Mouse (Mus musculus) frontal cortex, adult 2 months (tissue): ENCODE data around the gene Rin3. TPM values are rescaled to one million over a fixed set of nuclear protein-coding genes. Genes with fewer than 3 reads are reported as not detected.
"Not testable (repeated sequence)": the region's sequence is repeated elsewhere in the genome, so short reads cannot be mapped to it uniquely, and the experiment has no call there.

Experiments
- DNase-seq, 2 experiments: peaks; one replicate each; pipeline ENCODE4 v3.0.0; 2022; ENCODE audit warnings: low spot score in 1 of 2; ENCODE audit errors: extremely low spot score in 1 of 2
- polyA plus RNA-seq: library from polyadenylated mRNA; depleted of rRNA; stranded (reverse); fragments of >200 nt; gene quantifications from 2 replicates; pipeline ENCODE4 v1.2.3, GENCODE M21; 2012

Gene Rin3
- polyA plus RNA-seq, 1 experiment: 1.7 TPM

DNA sequence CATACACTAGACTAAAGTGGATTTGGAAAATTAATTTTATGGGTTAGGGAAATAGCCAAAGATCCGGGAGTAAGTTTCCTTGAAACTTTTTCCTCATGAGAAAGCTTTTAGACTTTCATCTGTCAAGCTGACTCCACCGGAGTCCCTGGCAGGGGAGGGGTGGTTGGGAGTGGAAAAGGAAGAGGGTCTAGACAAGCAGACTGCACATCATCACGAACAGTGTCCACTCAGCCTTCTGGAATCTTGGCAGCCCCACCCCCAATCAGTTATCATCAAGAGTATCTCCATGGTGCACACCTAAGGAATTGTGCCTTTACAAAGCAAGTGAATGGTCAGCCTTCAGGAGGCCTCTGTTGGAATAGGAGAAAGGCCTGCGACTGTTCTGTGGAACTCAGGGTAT is 2.6 kb upstream of the Rin3 start:
- not testable (repeated sequence) for DNase-seq

DNA sequence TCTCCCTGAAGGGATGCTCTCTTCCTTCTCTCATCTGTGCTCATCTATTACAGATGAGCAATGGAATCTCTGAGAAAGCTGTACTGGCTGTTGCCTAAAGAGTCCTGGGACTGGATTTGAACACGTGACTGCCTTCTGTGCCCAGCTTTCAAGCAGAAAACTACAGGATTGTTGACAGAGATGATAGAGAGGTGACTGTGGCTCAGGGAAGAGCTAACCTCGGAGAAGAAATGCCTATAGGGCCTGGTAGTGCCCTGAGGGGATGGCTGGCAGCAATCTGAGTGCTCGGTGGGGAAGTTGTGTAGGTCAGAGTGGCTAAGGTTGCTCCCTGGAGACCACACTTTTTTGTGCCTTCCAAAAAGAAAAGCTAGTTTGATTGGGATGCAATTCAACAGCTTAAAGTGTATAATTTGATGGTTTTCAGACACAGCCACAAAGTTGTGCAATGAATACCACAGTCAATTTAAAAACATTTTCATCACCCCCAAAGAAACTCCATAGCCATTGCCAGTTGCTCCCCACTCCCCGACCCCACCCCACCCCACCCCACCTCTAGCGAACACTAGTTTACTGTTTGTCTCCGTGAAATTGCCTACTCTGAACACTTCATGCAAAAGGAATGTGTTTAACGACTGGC is 1.9 kb upstream of the Rin3 start:
- DNase-seq: no peak

DNA sequence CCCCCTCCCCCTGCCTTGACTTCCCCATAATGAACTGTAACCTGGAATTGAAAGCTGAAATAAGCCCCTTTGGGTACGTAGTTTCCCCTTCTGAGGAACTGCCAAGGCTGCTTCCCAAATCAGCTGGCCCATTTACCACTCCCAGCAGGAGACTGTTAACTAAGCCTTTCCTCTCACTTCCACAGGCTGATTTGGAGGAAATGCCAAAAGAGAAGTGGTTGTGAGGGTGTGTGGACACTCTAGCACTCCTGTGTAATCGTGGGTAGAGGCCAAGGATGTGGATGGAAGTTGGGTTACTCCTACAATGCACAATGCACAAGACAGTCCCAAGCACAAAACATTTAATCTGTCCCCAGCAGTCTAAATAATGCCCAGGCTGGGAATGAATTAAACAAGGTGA is 722 bp upstream of the Rin3 start:
- DNase-seq: no peak

DNA sequence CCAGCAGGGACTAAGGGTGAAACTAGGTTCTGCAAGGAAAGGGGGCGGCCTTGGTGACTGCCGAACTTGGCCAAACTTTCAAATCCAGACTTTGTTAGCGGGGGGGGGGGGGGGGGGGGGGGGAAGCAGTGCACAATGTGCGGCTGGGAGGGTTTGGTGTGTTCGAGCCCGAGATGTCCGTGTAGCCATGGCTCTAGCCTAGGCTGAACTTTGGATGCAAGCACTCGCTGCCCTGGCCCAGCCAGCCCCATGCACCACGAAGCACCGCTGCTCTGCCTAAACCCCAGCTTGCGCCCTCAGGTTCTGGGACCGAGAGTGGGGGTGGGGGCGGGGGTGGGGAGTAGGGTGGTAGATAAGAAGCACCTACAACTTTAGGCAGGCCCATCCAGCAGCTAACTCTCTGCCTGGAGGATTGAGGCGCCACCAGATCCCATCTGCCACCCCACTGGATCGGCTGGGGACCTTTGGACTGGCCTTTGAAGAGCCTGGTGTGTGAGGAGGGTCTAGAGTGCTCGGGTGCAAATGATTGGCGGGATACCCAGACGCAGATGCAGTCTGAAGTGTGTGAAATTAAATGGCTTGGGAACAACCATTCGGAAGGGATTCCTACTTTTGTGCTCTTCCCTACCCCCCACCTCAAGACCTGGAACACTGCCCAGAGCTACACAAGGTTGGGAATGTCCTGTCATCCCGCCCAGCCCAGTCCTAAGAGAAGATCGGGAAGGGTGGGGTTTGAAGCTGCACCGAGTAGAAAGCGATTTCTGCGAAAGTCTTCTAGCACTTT is 827 bp downstream of the Rin3 start:
- no peak for DNase-seq

DNA sequence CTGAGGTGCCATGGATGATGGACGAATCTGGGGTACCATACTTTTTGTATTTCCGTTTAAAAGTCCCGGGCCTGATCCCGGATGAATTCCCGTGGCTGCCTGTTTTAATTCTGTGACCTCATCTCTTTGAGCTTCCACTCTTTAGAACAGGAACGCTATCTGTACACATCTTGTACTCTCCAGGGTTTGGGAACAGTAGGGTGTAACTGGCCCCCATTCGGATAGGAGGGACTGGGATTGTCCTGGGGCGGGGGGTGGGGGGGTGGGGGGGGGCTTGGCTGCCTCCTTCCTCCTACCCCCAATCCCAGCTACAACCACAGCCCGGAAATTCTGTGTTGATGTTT is 1.4 kb downstream of the Rin3 start:
- no peak for DNase-seq

DNA sequence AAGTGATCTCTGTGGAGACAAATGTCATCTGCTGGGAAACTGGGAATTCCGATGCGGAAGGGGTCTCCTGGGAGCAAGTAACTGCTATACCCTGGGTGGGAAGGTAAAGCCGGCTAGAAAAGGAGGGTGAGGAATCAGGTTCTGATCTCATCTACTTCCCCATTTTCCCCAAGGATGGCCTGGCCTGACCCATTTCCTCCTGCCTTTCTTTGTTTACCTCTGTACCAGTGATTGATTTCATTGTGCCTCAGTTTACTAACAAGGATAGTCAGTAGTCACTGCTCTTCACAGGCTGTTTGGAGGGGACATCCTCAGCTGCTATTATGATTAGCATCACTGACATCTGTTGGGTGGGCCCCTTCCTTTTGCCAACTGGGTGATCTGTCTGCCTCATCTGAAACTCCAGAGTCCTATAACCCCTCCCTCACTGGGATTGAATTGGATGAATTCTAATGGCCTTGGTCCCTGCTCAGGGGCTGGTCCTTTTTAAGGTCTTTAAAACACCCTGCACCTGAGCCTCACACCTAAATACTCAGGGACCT is 1.8 kb downstream of the Rin3 start:
- no peak for DNase-seq

DNA sequence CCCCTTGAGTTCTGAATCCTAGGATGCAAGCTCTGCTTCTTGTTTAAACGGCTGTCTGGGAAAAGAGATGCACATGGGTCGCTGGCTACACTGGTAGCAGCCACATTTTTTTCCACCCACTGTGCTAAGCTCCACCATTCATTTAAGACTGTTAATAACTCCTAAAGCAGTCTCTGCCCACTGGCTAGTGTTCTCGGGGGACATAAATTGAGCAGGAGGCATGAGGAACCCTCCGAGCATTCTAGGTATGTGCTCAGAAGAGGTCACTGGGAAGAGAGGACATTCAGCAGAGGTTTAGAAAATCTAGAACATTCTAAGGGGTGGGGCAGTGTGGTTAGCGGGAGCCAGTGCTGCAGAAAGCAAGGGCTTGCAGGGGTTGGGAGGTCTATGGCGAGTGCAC is 2.5 kb downstream of the Rin3 start:
- DNase-seq: no peak

DNA sequence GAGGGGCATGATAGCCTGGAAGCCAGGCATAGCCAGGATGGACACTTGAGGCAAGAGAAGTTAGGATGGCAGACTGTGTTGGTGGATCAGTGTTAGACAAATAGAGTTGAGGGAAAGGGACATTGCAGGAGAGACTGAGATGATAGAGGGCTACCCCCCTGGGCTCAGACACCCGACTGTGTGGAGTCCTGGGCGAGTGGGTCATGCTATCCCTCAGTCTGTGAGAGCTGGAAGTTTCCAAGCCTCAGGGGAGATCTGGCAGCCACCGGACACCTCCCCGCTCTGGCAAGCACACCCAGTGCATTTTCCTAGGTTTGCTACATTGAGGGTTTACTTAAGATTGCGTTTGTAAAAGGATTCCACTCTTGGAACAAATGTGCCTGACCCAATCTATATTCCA is 2.9 kb downstream of the Rin3 start:
- no peak for DNase-seq

DNA sequence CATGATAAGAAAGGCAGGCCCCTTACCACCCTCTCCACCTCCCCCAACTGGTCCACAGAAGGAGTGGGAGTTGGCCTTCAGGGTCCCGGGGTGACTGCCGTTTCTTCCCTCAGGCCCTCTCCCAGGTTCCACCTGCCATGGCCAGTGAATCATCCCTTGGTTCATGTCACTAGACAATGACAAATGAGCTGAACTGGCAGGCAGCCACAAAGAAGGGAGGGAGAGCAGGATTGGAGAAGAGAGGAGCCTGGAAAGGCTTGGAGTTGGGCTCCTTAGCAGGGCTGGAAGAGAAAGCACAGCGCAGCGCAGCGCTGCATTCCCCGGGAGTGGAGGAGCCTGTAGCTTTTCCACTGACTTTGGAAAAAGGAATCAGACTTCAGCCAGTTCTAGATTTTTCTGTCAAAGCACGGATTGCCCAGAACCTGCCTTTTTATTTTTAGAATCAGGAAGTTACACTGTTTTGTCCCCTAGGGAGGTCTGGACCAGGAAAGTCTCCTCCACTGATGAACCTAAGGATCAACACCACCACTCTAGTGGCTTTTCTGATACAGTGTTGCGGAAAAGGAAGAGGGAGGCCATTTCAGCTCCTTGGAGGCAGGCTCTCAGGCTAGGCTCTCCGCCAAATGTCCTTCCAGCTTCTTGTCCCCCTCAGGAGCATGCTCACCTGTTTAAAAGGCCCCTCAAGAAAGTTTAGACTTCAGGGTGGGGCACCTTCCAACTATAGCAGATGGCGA is 4.0 kb downstream of the Rin3 start:
- DNase-seq: peak in 1 of 2 experiments; percentile 57

DNA sequence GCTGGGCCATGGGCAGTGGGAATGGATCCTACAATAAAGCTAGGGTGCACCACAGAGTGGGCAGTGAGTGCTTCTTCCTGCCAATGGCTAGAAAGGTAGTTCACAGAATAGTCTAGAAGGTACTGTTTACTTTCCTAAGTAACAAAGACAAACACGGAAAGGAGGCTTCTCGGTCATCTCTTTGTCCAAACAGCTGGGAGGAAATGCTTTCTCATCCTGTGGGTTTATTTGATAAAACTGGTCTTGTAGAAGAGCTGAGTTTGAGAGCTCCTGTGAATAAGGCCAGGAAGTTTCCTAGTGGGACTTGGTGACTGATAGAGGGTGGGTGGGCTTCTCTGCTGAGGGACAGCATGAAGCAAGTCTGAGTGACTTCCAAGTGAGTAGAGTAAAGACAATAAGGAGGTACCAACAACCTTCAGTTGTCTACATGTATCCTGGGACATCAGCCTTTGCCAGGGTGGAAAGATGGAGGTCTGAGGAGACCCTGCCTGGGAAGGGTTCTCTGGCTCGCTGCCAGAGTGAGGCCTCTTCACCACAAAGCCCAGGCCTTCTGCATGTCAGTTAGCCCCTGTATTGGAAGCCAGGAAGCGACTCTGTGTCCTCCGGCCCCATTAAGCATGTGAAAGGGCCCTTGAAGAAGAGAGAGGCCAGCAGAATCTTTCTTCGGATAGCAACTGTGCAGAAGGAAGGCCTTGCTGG is 5.2 kb downstream of the Rin3 start:
- no peak for DNase-seq

DNA sequence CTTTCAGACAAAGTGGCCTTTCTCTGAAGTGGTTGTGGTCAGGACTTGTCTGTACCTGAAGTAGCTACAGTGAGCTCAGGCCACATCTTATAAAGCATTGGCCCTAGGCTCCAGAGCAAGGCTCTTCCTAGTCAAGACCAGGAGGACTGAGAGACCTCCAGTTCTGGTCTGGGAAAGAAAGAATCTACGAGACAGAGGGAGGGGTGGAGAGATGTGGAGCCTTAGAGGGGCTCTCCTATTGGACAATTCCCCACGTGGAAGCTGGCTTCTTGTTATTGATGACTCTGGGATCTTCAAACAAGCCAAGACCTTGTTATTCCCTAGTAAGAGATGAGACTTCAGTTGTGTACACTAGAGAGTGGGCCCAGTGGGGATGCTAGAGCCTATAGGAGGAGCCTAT is 6.0 kb downstream of the Rin3 start:
- DNase-seq: no peak

DNA sequence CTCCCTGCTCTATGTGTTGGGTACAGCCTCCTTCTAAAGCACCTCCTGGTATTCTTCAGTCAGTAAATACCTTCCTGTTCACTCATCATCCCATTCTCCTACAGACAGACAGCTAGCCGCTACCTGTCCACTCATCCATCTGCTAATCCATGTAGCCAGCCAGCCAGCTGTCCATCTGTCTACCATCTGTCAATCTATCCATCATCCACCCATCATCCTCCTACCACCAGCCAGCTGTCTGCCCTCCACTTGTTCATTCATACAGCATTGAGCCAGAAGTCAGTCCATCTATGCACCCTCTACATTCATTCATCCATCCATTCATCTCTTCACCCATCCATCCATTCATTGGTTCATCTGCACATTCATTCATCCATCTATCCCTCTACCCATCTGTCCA is 6.7 kb downstream of the Rin3 start:
- no peak for DNase-seq

DNA sequence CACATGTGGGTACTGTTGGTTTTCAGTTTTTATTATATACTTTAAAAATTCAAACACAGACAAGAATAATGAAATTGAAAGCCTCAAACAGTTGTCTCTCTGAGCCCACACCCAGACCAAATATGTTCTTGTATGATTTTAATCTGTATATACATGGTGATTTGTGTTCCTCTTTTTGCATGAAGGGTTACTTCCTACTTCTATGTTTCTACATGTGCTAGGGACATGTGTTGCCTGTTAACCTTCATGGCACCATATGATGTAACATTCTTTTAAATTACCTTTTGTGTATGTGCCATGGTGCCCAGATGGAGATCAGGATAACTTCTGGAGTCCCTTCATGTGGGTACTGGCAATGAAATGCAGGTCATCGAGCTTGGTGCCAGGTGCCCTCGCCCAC is 7.8 kb downstream of the Rin3 start:
- no peak for DNase-seq

DNA sequence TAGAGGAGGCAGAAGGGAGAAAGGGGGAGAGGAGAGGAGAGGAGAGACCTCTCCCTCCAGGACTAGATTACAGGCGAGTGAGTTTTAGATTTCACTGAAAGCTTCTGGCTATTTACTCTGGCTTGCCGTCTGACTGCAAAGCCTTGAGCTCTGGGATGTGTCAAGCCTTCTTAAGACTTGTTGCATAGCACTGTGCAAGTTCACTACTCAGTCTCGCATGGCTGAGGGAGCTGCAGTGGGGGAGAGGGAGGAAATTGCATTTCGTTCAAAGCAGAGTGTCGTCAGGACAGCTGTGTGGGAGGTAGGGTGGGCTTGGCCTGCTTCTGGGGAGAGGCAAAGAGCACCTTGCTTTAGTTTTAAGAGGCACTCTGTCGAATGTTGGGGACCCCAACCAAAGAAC is 8.8 kb downstream of the Rin3 start:
- DNase-seq: no peak

DNA sequence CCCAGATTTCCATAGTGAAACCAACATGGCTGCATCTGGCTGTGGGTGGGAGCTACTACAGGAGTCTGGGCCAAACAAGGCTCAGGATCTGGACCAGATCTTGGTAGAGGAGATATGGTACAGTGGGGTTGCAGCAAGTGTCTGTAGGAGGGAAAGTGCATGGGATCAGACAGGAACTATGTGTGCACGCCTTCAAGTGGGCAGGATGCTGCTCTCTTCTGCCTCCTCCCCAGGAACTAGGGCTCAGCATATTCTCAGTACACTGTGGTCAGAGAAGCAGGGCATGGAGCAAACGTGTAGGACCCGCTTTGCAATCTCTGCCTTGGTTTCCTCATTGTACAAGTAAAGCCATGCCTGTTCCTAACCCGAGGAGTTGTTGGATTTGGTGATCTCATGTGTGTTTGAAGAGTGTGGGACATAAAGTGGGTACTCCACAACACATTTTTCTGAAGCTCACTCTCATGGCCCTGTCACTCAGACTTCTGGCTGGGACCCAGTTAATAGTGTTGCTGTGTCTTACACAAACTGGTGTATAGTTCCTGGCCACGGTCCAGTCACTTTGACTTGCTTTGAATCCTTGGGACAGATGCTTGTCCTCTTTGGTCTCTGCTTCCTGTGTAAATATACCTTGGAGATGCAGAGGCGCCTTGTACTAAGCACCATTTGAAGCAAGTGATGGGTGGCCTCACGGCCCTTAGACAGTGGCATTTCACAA is 9.8 kb downstream of the Rin3 start:
- no peak for DNase-seq

DNA sequence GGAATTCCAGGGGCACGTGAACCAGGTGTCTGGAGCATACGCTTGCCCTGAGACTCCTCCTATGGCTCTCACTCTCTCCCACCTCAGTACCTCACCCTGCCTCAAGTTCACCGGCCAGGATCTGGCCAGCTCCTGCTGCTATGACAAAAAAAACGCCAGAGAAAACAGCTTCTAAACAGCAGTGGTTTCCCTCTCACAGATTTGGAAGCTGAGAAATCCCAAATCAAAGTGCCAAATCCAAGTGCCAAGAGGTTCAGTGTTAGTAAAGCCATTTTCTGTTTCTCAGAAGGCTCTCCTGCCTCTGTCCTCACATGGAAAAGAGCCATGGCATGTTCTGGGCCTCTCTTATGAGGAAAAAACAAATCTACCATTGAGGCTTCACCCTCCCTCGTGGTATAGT is 11.8 kb downstream of the Rin3 start:
- no peak for DNase-seq

DNA sequence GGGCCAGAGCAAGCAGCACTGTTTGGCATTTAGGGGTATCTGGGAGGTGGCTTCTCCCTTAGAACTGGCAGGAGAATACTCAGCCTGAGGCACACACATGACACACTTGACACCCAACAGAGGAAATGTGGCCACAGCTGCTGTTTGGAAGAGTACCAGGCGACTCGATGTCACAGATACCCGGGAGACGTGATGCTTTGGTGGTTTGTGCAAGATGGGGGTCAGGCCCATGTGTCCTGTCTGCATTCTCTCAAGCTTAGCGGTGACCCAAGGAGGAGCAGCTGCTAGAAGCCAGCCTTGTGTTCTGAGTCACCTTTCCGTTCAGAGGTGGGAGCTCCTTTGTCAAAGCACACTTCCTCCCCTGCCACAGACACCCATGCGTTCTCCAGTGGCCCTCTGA is 12.4 kb downstream of the Rin3 start:
- DNase-seq: no peak

DNA sequence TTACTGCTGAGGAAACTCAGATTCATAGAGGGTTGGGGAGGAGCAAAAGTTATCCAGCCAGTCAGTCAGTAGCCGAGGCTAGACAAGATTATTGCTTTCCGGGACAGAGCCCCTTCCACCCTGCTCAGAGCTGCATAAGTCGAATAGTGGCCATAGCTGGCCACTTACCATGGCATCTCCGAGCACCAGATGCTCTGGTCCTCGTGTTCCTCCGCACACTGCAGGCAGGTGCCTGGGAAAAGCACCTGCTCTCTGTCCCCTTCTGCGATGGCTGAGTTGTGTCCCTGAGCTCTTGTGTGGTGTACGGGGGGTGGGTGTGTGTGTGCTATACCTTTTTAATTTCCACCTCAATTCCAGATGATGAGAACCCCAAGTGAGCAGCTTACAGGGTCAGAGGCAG is 12.8 kb downstream of the Rin3 start:
- no peak for DNase-seq

DNA sequence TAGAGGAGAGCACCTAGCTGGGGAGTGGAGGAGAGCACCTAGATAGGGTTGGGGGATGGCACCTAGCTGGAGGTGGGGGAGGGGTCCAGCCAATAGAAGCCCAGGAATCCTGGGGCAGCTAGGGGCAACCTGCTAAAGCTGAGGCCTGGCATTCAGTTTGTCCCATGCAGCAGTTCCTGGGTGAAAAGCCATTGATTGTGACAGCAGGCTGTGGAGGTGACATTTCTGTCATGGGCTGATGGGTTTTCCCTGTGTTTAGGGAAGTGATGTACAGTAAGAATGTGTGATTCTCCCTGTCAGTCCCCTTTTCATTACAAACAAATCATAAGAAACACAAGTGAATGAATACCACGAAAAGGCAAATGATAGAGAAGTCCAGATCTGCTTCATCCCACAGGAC is 13.5 kb downstream of the Rin3 start:
- no peak for DNase-seq

DNA sequence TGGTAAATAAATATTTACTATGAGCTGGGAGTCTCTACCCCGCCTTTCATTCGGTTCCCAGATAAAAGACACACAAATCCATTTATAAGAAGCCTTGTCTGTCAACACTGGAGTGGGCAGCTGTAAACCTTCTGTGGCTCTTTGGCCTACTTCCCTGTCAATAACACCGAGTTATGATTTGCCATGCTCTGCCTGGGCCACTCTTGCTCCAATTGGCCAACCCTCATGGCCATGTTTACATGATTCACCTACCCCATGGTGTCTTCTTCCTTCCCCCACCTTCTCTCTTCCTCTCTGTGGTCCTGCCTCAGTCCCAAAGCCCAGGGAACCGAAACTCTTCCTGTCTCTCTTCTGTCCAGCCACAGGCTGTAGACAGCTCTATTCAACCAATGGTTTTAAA is 14.1 kb downstream of the Rin3 start:
- no peak for DNase-seq
